Mouse (Mus musculus): ENCODE results near the gene Orm2.

DNA sequence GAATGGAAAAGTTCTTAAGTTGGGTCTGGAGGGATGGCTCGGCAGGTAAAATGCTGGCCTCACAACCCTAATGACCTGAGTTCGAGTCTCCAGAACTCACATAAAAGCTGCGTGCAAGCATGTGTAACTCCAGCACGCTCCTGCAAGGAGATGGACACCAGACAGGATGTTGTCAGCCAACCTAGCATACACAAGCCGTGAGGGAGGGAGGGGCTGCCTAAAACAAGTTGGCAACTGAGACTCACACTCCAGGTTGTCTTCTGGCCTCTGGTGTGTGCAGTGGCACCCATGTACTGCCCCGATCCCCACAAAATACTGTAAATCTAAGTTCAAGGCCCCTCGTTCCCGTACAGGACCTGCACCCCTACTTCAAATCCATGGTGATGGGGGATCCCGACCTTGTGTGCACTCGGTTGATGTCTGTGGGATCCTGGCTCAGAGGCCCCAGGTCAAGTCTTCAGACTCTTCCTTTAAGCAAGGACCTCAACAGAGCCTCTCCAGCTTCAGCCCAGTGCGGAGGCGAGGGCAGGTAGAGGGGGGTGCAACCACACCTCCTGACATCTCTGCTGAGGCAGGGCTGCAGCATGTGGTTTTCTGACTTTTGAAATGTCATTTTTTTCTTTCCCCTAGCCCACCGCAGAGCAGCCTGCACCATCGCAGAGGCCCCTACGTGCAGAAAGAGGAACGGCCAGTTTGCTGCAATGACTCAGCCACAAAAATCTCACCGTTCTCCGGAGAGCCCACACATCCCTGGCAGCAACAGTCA, 38.5 kb downstream of the Orm2 start:
- TF ChIP-seq POLR2A (IDR thresholded peaks at IDR 0.05; ENCODE audit: low read depth, low read length) (no peak), CTCF (conservative IDR thresholded peaks at IDR 0.05; ENCODE audit: insufficient read depth, insufficient read length, low read depth, low read length) (no peak)
